Mouse (Mus musculus) lung, adult 18-20 months (tissue): ENCODE results near the gene Arsb.

Experiments used
- DNase-seq, 2 experiments: peaks; one replicate each; pipeline ENCODE4 v3.0.0; 2022; ENCODE audit warnings: mixed read lengths in 2 of 2

Gene Arsb

DNA sequence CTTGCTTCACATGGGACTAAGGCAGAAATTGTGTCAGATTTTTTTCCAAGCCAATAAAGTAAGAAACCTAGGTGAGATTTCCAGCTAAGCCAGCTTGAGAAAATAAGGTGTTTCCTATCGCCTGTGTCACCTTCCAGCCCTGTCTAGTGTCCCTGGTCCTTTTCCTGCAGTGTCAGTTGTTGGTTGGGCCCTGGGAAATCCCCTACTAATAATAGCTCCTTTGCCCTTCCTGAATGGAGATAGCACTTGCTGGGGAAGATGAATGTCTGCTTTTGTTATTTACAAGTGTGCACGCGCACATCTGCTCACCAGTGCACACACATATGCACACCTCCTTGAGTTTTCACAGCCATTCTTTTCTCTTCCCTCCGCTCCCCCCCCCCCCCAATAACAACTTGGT is 217.8 kb downstream of the Arsb start:
- DNase-seq: no peak

DNA sequence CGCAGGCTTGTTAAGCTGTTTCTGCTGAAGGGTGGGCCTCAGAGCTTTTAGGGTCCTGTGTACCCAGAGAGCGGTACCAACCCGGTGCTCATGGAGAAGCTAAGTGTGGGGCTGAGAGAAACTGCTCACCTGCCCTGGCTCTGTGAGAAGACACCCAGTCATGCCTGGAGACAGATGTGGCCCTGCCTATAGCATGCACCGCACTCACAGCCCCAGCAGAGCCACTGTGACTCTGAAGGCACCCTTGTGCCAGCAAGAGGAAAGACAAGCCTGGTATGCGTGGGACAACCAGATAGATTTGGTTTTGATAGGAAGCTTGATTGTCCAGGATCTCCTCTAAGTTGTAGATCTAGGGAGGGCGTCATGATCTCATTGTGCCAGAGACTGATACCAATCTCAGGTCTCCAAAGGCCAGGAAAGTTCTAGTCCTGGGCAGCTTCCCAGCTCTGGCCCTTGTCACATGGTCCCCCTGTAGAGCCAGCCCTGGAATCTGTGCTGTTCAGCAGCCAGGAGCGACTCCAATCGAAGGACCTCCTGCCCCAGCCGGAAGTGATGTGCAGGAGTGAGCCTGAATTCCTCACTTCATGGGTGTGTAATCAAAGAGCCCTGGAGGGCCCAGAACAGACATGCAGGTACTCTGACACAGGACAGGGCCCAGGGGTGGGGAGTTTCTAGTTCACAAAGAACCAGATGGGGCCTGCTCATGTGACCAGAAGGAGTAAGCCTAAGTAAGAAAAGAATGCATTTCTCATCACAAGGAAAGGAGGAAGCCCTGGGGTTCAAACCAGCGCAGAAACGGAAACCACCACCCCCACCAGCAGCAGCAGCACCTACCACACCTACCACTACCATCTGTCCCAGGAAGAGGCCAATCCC is 218.5 kb downstream of the Arsb start:
- DNase-seq: no peak

DNA sequence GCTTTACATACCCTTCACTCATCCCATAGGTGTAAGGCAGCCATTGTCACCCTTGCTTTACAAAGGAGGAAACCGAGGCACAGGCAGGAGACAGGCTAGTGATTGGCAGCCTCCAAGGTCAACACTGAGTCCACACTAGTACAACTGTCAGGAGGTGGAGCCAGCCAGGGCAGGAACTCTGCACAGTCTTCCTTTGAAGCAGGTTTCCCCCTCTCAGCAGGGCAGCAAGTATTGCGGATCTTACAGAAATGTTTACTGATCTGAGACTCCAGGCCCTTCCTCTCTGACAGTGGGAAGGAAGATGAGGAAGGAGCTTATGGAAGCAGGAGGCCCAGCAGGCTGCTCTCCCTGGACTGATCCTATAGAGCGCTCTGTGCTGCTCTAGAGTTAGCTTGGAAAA is 219.4 kb downstream of the Arsb start:
- DNase-seq: no peak

DNA sequence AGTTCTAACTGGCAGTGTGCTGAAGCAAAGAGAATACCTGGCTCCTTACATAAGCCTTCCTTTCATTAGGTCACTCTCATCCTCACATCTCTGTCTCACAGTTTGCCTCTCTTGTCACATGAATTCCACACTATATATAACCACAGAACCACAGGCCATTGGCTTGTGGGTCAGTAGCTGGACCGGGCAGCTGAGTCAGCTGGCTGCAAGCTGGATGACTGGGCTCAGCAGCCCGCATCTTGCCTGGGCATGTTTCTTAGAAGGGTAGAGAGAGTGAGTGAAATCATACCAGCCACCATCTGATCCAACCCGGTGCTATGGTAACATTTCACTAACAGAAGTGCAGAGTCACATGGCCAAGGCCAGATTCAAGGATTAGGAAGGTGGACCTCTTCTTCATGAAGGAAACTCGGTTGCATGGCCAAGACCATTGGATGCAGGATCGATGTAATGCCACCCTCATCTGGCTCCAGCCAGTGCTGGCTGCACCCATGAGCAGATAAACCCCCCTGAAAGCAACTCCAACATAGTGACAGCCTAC is 221.0 kb downstream of the Arsb start:
- DNase-seq: no peak
